ENCODE assay signal across 27 mouse cellular contexts in the genomic region with DNA sequence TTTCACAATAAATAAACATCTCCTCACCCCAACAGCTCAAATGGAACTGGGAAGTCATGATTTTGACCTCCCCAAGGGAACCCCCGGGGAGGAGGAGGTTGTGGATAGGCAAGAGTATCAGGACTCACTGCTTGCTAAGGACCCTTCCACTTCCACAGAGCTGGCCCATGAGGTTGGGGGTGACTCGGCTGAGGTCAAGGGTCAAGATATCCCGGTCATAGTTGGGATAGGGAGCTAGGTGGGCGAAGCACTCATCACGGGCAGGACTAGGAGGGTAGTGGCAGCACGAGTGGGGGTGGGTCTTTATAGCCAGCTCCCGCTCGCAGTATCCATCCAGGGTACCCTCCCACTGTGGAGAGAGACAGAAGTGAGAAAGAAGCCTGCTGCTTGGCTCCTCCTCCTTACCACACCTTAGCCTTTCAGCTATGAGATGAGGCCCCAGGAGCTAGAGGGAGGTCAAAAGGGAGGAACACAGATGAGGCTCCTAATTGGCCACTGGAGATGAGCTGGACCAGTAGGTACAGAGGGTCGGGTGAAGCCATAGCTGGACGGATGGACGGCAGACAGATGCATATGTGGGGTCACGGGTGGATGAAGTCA. TPM values are rescaled to one million over a fixed set of nuclear protein-coding genes. Genes with fewer than 3 reads are reported as not detected.
A peak's percentile ranks its signal among the peaks of the same experiment; 100 is the strongest.
DNase-seq lines count a peak whose midpoint lies in the region; TF ChIP-seq lines count a peak whose summit lies in the region.
"Had no signal": no experiment of that assay in that cellular context is flagged by ENCODE, and none has a peak within 500 bp of the region (broad histone marks: within the 10 kb centered on the region; RNA-seq: fewer than 3 reads in every experiment).

No protein-coding gene starts in this region.

- no peak for TF ChIP-seq POLR2A in kidney, adult 2 months (IDR thresholded peaks at IDR 0.05; ENCODE audit: low read depth, low read length)
- no peak for TF ChIP-seq POLR2A in testis, adult 2 months (IDR thresholded peaks at IDR 0.05; ENCODE audit: control insufficient read depth, low read depth, low read length)

- H3K27me3 ChIP-seq in kidney, adult 2 months (replicated peaks; ENCODE audit: control insufficient read depth, insufficient read depth, low read length) = no peaks in the 10 kb centered on the region
- no peaks in the 10 kb centered on the region for H3K27me3 ChIP-seq in testis, adult 2 months (ENCODE audit: control insufficient read depth, insufficient read depth, low read length)
- H3K27me3 ChIP-seq: CH12.LX; embryonic facial prominence, embryonic 13.5 days; forebrain, embryonic 12.5 days; heart, embryonic 13.5 days; limb, embryonic 15.5 days; midbrain, embryonic 15.5 days; neural tube, embryonic 13.5 days had no signal

- H3K4me1 ChIP-seq in kidney, adult 2 months (ENCODE audit: control insufficient read depth, insufficient read depth, low read length) = 0 out of 2 replicates have a peak, but pooled peaks cover 4% of the 10 kb centered on the region
- peaks cover 5% of the 10 kb centered on the region for H3K4me1 ChIP-seq in testis, adult 2 months (ENCODE audit: control insufficient read depth, insufficient read depth, low read length)
- H3K4me1 ChIP-seq: forebrain, embryonic 12.5 days; midbrain, embryonic 15.5 days; neural tube, embryonic 13.5 days had no signal

- H3K4me3 ChIP-seq in kidney, adult 2 months (ENCODE audit: insufficient read depth, low read depth, low read length) = no peak overlapping the region
- H3K4me3 ChIP-seq in testis, adult 2 months (ENCODE audit: control insufficient read depth, low read depth, low read length) = peak overlapping the region; percentile 42
- H3K4me3 ChIP-seq: embryonic facial prominence, embryonic 13.5 days; erythroblast, embryonic 14.5 days; forebrain, embryonic 12.5 days; heart, embryonic 13.5 days; limb, embryonic 15.5 days; midbrain, embryonic 15.5 days; neural tube, embryonic 13.5 days had no signal

- H3K27ac ChIP-seq in kidney, adult 2 months (ENCODE audit: insufficient read depth, low read depth, low read length) = no peak overlapping the region
- no peak overlapping the region; the same call in 1 of the 2 replicates for H3K27ac ChIP-seq in testis, adult 2 months (ENCODE audit: control insufficient read depth, insufficient read depth, low read depth, low read length)
- H3K27ac ChIP-seq: embryonic facial prominence, embryonic 13.5 days; forebrain, embryonic 12.5 days; heart, embryonic 13.5 days; hindbrain, postnatal 0 days; midbrain, embryonic 15.5 days; neural tube, embryonic 13.5 days had no signal

- H3K36me3 ChIP-seq in kidney, adult 2 months (ENCODE audit: control insufficient read depth, insufficient read depth, low read length) = no peaks in the 10 kb centered on the region
- H3K36me3 ChIP-seq in testis, adult 2 months (ENCODE audit: control insufficient read depth, insufficient read depth, low read length) = no peaks in the 10 kb centered on the region; the same call in 1 of the 2 replicates

- WGBS in kidney, adult 2 months = 87% methylated on average over 12 of the region's 12 CpGs

- no peak for TF ChIP-seq CTCF in kidney, adult 2 months (conservative IDR thresholded peaks at IDR 0.05; ENCODE audit: insufficient read depth, insufficient read length, low read depth, low read length)
- TF ChIP-seq CTCF in testis, adult 2 months (IDR thresholded peaks at IDR 0.05; ENCODE audit: control insufficient read depth, insufficient read depth, insufficient replicate concordance, low read depth, low read length) = no peak

- DNase-seq in kidney, adult 2 months = peak; percentile 27
- no peak for DNase-seq in kidney, postnatal 36 days
- DNase-seq in testis, postnatal 14 days (ENCODE audit: low spot score) = no peak
- DNase-seq in ZHBTc4 (ENCODE audit: low read depth, low spot score) (peak; percentile 51), adipocyte (ENCODE audit: low spot score) (no peak)
- no peak for DNase-seq in urinary bladder, adult 18-20 months (ENCODE audit: low spot score in 2 of 2)
- DNase-seq: adrenal gland, adult 8-10 months; cerebellum, adult 18-20 months; cerebellum, postnatal 25 days; embryo, embryonic 11 days; heart, postnatal 14 days; layer of hippocampus, adult 9-11 months; left cerebral cortex, postnatal 4 days; lung, adult 2 months; retina, postnatal 1 day; right cerebral cortex, postnatal 25 days; thymus, adult 18-20 months had no signal

RNA-seq across cellular contexts. Expression of gene Ecm1, which starts 4.2 kb away (rescaled TPM):
- 494 and 636 TPM in 2 replicates for polyA plus RNA-seq in kidney, adult 2 months (2012; rRNA removed)
- 26.7 and 37.2 TPM in 2 replicates for polyA plus RNA-seq in testis, adult 2 months (2012; rRNA removed)

RNA-seq across cellular contexts. Expression of gene Tars2, which starts 24.8 kb away (rescaled TPM):
- polyA plus RNA-seq in kidney, adult 2 months (2012; rRNA removed) = 28.2 and 29.3 TPM in 2 replicates
- 24.7 and 25.7 TPM in 2 replicates for polyA plus RNA-seq in testis, adult 2 months (2012; rRNA removed)

RNA-seq across cellular contexts. Expression of gene Adamtsl4, which starts 47.5 kb away (rescaled TPM):
- polyA plus RNA-seq in kidney, adult 2 months (2012; rRNA removed) = 5.2 and 6.0 TPM in 2 replicates
- 0.74 and 2.3 TPM in 2 replicates for polyA plus RNA-seq in testis, adult 2 months (2012; rRNA removed)

Comparison
In these comparisons a context has a peak if more than half of its experiments do, and no peak if none do; other contexts are left out.
1. DNase-seq: peak in kidney, adult 2 months (single experiment) and ZHBTc4 (single experiment); none in kidney, postnatal 36 days (0 of 2), testis, postnatal 14 days (single experiment), adipocyte (single experiment) and urinary bladder, adult 18-20 months (0 of 2).
2. RNA of gene Ecm1, which starts 4.2 kb away (polyA plus RNA-seq): 494 to 636 TPM in kidney, adult 2 months; 26.7 to 37.2 TPM in testis, adult 2 months; every median in the first group is over 10 times any median in the second.